Mouse (Mus musculus) limb, embryonic 13.5 days (tissue): ENCODE results near the gene Cd180. TPM values are rescaled to one million over a fixed set of nuclear protein-coding genes. Genes with fewer than 3 reads are reported as not detected.
"Not testable (repeated sequence)": the region's sequence is repeated elsewhere in the genome, so short reads cannot be mapped to it uniquely, and the experiment has no call there.

Experiments used
- ATAC-seq: fragments of 200-750 bp; cut with Nextera tagmentation; 2 replicates; pipeline ENCODE4 v1.8.0; 2017; ENCODE audit warnings: low read depth, moderate number of reproducible peaks, moderate TSS enrichment; ENCODE audit not compliant: low FRiP score
- H3K27ac ChIP-seq: fragments of 300-500 bp; sonication (generic); 2 replicates; pipeline ENCODE4 v1.5.1; 2015; ENCODE audit warnings: inconsistent platforms, mild to moderate bottlenecking, moderate library complexity
- H3K27me3 ChIP-seq: fragments of 300-500 bp; sonication (generic); 2 replicates; pipeline ENCODE4 v1.6.1; 2015; ENCODE audit warnings: mild to moderate bottlenecking, inconsistent platforms
- H3K36me3 ChIP-seq: fragments of 300-500 bp; sonication (generic); 2 replicates; pipeline ENCODE4 v1.6.1; 2015; ENCODE audit warnings: inconsistent platforms, mild to moderate bottlenecking, moderate library complexity
- H3K4me1 ChIP-seq: fragments of 300-500 bp; sonication (generic); 2 replicates; pipeline ENCODE4 v1.6.1; 2015; ENCODE audit warnings: inconsistent platforms
- H3K4me2 ChIP-seq: fragments of 300-500 bp; sonication (generic); replicated peaks from 2 replicates; pipeline ENCODE4 v1.6.1; 2015; ENCODE audit warnings: inconsistent platforms, mild to moderate bottlenecking, moderate library complexity
- H3K4me3 ChIP-seq: fragments of 300-500 bp; sonication (generic); 2 replicates; pipeline ENCODE4 v1.5.1; 2015; ENCODE audit warnings: moderate library complexity, mild to moderate bottlenecking, inconsistent platforms
- H3K9ac ChIP-seq: fragments of 300-500 bp; sonication (generic); 2 replicates; pipeline ENCODE4 v1.6.1; 2015; ENCODE audit warnings: mild to moderate bottlenecking, inconsistent platforms
- H3K9me3 ChIP-seq: fragments of 300-500 bp; sonication (generic); 2 replicates; pipeline ENCODE4 v1.6.1; 2016; ENCODE audit warnings: inconsistent platforms
- WGBS: fragments of 180-500 bp; shearing (Covaris S2); methylation state at CpG from one replicate; pipeline ENCODE4 v1.1.7; 2015; 5-methylcytosine and 5-hydroxymethylcytosine counted together
- polyA plus RNA-seq: library from polyadenylated mRNA; unstranded; fragments of >200 nt; fragmentation: Nextera tagmentation; extraction: Ambion mirVana; gene quantifications from 2 replicates; pipeline ENCODE4 v1.2.1, GENCODE M21; 2015

The Cd180 gene
- polyA plus RNA-seq, 1 experiment from 2014 or later = 0.64 TPM

GRCm38 (mm10) chr13:102665588-102666232 is 27.6 kb upstream of the Cd180 start:
- Histone ChIP-seq H3K4me3 (no peak overlapping the region), H3K27me3 (no peaks in the 10 kb centered on the region), H3K27ac (no peak overlapping the region), H3K4me2 (peak overlapping the region; percentile 23; the same call in 1 of the 2 replicates), H3K9me3 (no peaks in the 10 kb centered on the region), H3K4me1 (0 out of 2 replicates have a peak, but pooled peaks cover 5% of the 10 kb centered on the region), H3K9ac (no peak overlapping the region), H3K36me3 (no peaks in the 10 kb centered on the region)
- WGBS = 52% methylated on average over 18 of the region's 18 CpGs
- no peak for ATAC-seq

- no peaks in the 10 kb centered on the region for H3K36me3 ChIP-seq
- no peak overlapping the region for H3K4me2 ChIP-seq
- H3K9me3 ChIP-seq = no peaks in the 10 kb centered on the region
- 0 out of 2 replicates have a peak, but pooled peaks cover 5% of the 10 kb centered on the region for H3K4me1 ChIP-seq
- H3K4me3 ChIP-seq = no peak overlapping the region
- no peak for ATAC-seq
- no peak overlapping the region for H3K9ac ChIP-seq
- 79% methylated on average over 12 of the region's 12 CpGs for WGBS
- no peak overlapping the region for H3K27ac ChIP-seq
- no peaks in the 10 kb centered on the region for H3K27me3 ChIP-seq
These were observed 27.1 kb upstream of the Cd180 start for GRCm38 (mm10) chr13:102666233-102666614.

- Histone ChIP-seq H3K4me3 (no peak overlapping the region), H3K27me3 (no peaks in the 10 kb centered on the region), H3K9ac (no peak overlapping the region), H3K4me1 (0 out of 2 replicates have a peak, but pooled peaks cover 5% of the 10 kb centered on the region), H3K4me2 (no peak overlapping the region), H3K36me3 (no peaks in the 10 kb centered on the region), H3K9me3 (no peaks in the 10 kb centered on the region), H3K27ac (no peak overlapping the region)
- WGBS = 66% methylated on average over 4 of the region's 4 CpGs
- no peak for ATAC-seq
These were observed 26.6 kb upstream of the Cd180 start for GRCm38 (mm10) chr13:102666731-102667130.

GRCm38 (mm10) chr13:102667401-102667800 is 26.0 kb upstream of the Cd180 start:
- H3K9me3 ChIP-seq = no peaks in the 10 kb centered on the region
- no peaks in the 10 kb centered on the region for H3K36me3 ChIP-seq
- H3K27me3 ChIP-seq = no peaks in the 10 kb centered on the region
- H3K4me3 ChIP-seq = no peak overlapping the region
- no peak overlapping the region for H3K27ac ChIP-seq
- 0 out of 2 replicates have a peak, but pooled peaks cover 5% of the 10 kb centered on the region for H3K4me1 ChIP-seq
- H3K4me2 ChIP-seq = no peak overlapping the region
- WGBS = 87% methylated on average over 4 of the region's 4 CpGs
- no peak for ATAC-seq
- H3K9ac ChIP-seq = no peak overlapping the region

DNA sequence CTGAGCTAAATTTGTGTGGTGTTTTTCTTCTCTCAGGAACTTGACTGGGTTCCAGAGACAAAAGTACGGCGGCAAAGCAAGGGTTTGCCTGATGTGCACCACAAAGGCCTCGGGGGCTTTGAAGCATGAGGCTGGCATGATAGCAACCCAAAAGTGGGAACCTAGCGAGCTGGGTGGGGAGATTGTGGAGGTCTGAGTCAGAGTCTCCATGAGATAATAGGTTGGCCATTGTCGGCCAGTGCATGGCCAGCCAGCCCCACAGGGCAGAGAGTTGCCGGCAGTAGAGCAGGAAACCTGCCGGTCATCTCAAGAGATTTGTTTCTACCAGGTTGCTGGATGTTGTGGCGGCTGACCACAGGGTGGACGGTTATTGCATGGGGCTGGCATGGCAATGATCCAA is 25.5 kb upstream of the Cd180 start:
- no peaks in the 10 kb centered on the region for H3K36me3 ChIP-seq
- H3K9ac ChIP-seq = no peak overlapping the region
- no peak overlapping the region for H3K27ac ChIP-seq
- 0 out of 2 replicates have a peak, but pooled peaks cover 5% of the 10 kb centered on the region for H3K4me1 ChIP-seq
- ATAC-seq = no peak
- H3K9me3 ChIP-seq = no peaks in the 10 kb centered on the region
- no peak overlapping the region for H3K4me2 ChIP-seq
- WGBS = 87% methylated on average over 9 of the region's 9 CpGs
- no peaks in the 10 kb centered on the region for H3K27me3 ChIP-seq
- no peak overlapping the region for H3K4me3 ChIP-seq

GRCm38 (mm10) chr13:102668933-102669332 is 24.4 kb upstream of the Cd180 start:
- Histone ChIP-seq H3K36me3 (no peaks in the 10 kb centered on the region), H3K4me2 (no peak overlapping the region), H3K9me3 (no peaks in the 10 kb centered on the region), H3K4me1 (0 out of 2 replicates have a peak, but pooled peaks cover 5% of the 10 kb centered on the region), H3K27ac (no peak overlapping the region), H3K9ac (no peak overlapping the region), H3K27me3 (no peaks in the 10 kb centered on the region), H3K4me3 (no peak overlapping the region)
- WGBS = 80% methylated on average over 6 of the region's 6 CpGs
- ATAC-seq = no peak

GRCm38 (mm10) chr13:102669522-102670256 is 23.7 kb upstream of the Cd180 start:
- Histone ChIP-seq H3K4me1 (0 out of 2 replicates have a peak, but pooled peaks cover 5% of the 10 kb centered on the region), H3K36me3 (no peaks in the 10 kb centered on the region), H3K9me3 (no peaks in the 10 kb centered on the region), H3K27me3 (no peaks in the 10 kb centered on the region), H3K4me2 (no peak overlapping the region), H3K9ac (no peak overlapping the region), H3K4me3 (no peak overlapping the region), H3K27ac (no peak overlapping the region)
- WGBS = 53% methylated on average over 14 of the region's 14 CpGs
- ATAC-seq = peak; percentile 85

GRCm38 (mm10) chr13:102670503-102670902 is 22.9 kb upstream of the Cd180 start:
- no peak overlapping the region for H3K4me3 ChIP-seq
- H3K36me3 ChIP-seq = no peaks in the 10 kb centered on the region
- H3K9me3 ChIP-seq = no peaks in the 10 kb centered on the region
- no peak overlapping the region for H3K27ac ChIP-seq
- H3K9ac ChIP-seq = no peak overlapping the region
- H3K4me1 ChIP-seq = 0 out of 2 replicates have a peak, but pooled peaks cover 5% of the 10 kb centered on the region
- H3K27me3 ChIP-seq = no peaks in the 10 kb centered on the region
- WGBS = 60% methylated on average over 7 of the region's 7 CpGs
- H3K4me2 ChIP-seq = no peak overlapping the region
- peak; percentile 83 for ATAC-seq

DNA sequence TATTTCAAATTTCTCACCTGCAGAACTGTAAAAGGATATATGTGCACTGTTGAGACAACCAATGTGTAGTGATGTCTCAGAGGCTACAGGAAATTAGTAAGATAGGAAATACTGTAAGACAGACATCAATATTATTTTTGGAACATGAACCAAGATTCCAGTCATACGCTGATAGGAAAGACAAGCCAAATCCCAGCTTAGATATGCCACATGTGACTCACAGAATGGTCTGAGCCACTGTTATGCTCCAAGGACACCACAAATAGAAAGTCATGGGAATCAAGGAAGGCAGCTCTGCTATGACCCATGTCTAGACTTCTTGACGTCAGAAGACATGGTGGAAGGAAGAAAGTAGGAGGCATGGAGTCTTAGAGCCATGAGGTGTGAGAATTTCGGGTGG is 19.3 kb upstream of the Cd180 start:
- Histone ChIP-seq H3K36me3 (no peaks in the 10 kb centered on the region), H3K9me3 (no peaks in the 10 kb centered on the region), H3K9ac (no peak overlapping the region), H3K27ac (no peak overlapping the region), H3K4me3 (no peak overlapping the region), H3K4me2 (no peak overlapping the region), H3K4me1 (0 out of 2 replicates have a peak, but pooled peaks cover 5% of the 10 kb centered on the region), H3K27me3 (no peaks in the 10 kb centered on the region)
- ATAC-seq = no peak
- 84% methylated on average over 3 of the region's 3 CpGs for WGBS

DNA sequence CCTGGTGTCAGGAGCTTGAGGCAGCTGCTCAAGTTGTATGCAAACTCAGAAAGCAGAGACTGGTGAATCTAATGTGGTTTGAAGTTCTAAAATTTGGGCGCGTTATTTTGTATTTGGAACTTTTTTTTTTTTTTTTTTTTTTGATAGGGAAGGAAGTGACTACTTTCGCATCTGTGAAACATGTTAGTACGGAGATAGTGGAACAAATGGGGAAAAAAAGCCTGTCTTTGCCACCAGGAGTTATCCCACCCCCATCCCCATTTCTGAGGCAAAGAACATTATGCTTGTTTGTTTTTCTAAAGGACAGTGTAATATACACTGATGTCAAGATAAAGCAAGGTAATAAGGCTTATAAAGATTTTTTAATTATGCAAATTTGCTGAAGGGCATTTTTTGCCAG is 15.8 kb upstream of the Cd180 start:
- H3K4me3 ChIP-seq, H3K4me2 ChIP-seq, ATAC-seq, H3K27me3 ChIP-seq, H3K36me3 ChIP-seq, H3K4me1 ChIP-seq, H3K9ac ChIP-seq, H3K27ac ChIP-seq, H3K9me3 ChIP-seq: not testable (repeated sequence)
- WGBS = 93% methylated on average over 4 of the region's 4 CpGs

DNA sequence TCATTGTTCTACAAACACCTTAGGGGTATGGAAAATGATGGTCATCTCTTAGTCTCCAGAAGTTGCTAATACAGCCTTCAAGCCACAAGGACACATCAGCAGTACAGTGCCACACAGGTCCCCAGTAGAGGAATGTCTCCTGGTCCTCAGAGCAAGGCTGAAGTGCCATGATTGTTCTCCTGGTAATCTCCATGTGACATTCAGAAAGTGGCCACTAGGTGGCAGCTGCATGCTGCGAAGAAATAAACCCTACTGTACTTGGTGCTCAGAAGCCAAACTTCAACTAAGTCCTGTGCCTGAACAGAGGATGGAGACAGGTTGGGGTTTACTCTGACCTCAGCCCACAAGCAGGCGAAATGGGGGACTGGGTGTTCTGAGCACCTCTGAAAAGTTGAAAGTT is 14.9 kb upstream of the Cd180 start:
- Histone ChIP-seq H3K9me3 (no peaks in the 10 kb centered on the region), H3K4me3 (no peak overlapping the region), H3K9ac (no peak overlapping the region), H3K4me2 (no peak overlapping the region), H3K27ac (no peak overlapping the region), H3K27me3 (no peaks in the 10 kb centered on the region), H3K4me1 (no peaks in the 10 kb centered on the region), H3K36me3 (no peaks in the 10 kb centered on the region)
- peak; percentile 32; the same call in 1 of the 2 replicates for ATAC-seq
- whole genome bisulfite sequencing = 9% methylated on average over 2 of the region's 2 CpGs

DNA sequence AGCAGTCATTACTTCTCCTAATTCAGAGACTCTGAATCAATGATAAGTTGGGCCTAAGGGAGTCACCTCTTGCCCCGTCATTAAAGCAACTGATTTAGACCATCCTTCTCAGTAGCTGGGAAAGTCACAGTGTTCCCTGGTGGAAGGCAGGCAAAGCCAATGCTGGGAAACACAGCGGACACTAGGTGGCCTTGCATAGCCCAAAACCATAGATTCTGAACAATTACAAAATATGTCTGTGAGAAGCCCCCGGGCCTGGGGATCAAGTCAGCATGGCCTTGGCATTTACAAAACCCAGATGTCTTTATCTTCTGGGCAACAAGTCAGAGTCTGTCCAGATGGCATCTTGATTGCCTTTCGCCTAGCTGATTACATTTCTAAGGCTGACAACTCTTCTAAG is 8.5 kb upstream of the Cd180 start:
- no peak for ATAC-seq
- no peak overlapping the region for H3K4me2 ChIP-seq
- H3K27ac ChIP-seq = no peak overlapping the region
- no peaks in the 10 kb centered on the region for H3K36me3 ChIP-seq
- no peaks in the 10 kb centered on the region for H3K9me3 ChIP-seq
- no peaks in the 10 kb centered on the region for H3K27me3 ChIP-seq
- H3K4me3 ChIP-seq = no peak overlapping the region
- no peak overlapping the region for H3K9ac ChIP-seq
- 74% methylated on average over 4 of the region's 4 CpGs for WGBS
- H3K4me1 ChIP-seq = no peaks in the 10 kb centered on the region
